Mouse (Mus musculus): ENCODE results near the gene Sbno2.
A peak's percentile ranks its signal among the peaks of the same experiment; 100 is the strongest.

Sbno2 gene

GRCm38 (mm10) chr10:80033511-80034391, 71.6 kb downstream of the Sbno2 start:
- peak; percentile 53 for DNase-seq

GRCm38 (mm10) chr10:80032799-80033480, 72.4 kb downstream of the Sbno2 start:
- peak; percentile 56 for DNase-seq

GRCm38 (mm10) chr10:80030736-80031135, 74.6 kb downstream of the Sbno2 start:
- DNase-seq, result no peak

- no peak for DNase-seq
These were observed 75.2 kb downstream of the Sbno2 start for GRCm38 (mm10) chr10:80030191-80030590.

- no peak for DNase-seq
These were observed 76.9 kb downstream of the Sbno2 start for GRCm38 (mm10) chr10:80028521-80028846.

- no peak for DNase-seq
These were observed 77.5 kb downstream of the Sbno2 start for GRCm38 (mm10) chr10:80027681-80028520.

GRCm38 (mm10) chr10:80025889-80026288, 79.5 kb downstream of the Sbno2 start:
- DNase-seq, result no peak

- DNase-seq, result no peak
These were observed 79.9 kb downstream of the Sbno2 start for GRCm38 (mm10) chr10:80025463-80025862.

GRCm38 (mm10) chr10:80025044-80025347, 80.4 kb downstream of the Sbno2 start:
- DNase-seq, result no peak

GRCm38 (mm10) chr10:80024229-80025043, 80.9 kb downstream of the Sbno2 start:
- no peak for DNase-seq

GRCm38 (mm10) chr10:80023758-80024157, 81.6 kb downstream of the Sbno2 start:
- DNase-seq, result no peak

- no peak for DNase-seq
These were observed 82.6 kb downstream of the Sbno2 start for GRCm38 (mm10) chr10:80022806-80023205.

- no peak for DNase-seq
These were observed 83.2 kb downstream of the Sbno2 start for GRCm38 (mm10) chr10:80022164-80022563.

GRCm38 (mm10) chr10:80021320-80021641, 84.1 kb downstream of the Sbno2 start:
- DNase-seq, result no peak

GRCm38 (mm10) chr10:80020603-80021319, 84.6 kb downstream of the Sbno2 start:
- DNase-seq, result no peak

- DNase-seq, result no peak
These were observed 85.2 kb downstream of the Sbno2 start for GRCm38 (mm10) chr10:80020191-80020590.

- no peak for DNase-seq
These were observed 85.8 kb downstream of the Sbno2 start for GRCm38 (mm10) chr10:80019471-80020131.

GRCm38 (mm10) chr10:80018739-80019297, 86.6 kb downstream of the Sbno2 start:
- DNase-seq, result peak; percentile 24

GRCm38 (mm10) chr10:80017771-80018170, 87.6 kb downstream of the Sbno2 start:
- DNase-seq, result no peak

GRCm38 (mm10) chr10:80017361-80017760, 88.0 kb downstream of the Sbno2 start:
- DNase-seq, result no peak

- DNase-seq, result no peak
These were observed 88.4 kb downstream of the Sbno2 start for GRCm38 (mm10) chr10:80016931-80017330.

Data from kidney, adult 11 months (tissue).